Mouse (Mus musculus) forebrain, embryonic 16.5 days (tissue): ENCODE data around the gene Patz1. TPM values are rescaled to one million over a fixed set of nuclear protein-coding genes. Genes with fewer than 3 reads are reported as not detected.

Experiments used
- polyA plus RNA-seq: library from polyadenylated mRNA; unstranded; fragments of >200 nt; fragmentation: Nextera tagmentation; extraction: Ambion mirVana; gene quantifications from 2 replicates; pipeline ENCODE4 v1.2.1, GENCODE M21; 2015

Patz1 gene
- polyA plus RNA-seq, 1 experiment from 2014 or later: 56.6 TPM

Other genes starting within 250 kb of the Patz1 start
- 17.2 and 23.9 TPM in 2 replicates for gene Sfi1, start 95.4 kb upstream of the Patz1 start, polyA plus RNA-seq
- gene Eif4enif1, start 86.5 kb upstream of the Patz1 start, polyA plus RNA-seq: 40.9 and 54.9 TPM in 2 replicates
- gene Drg1, start 22.5 kb upstream of the Patz1 start, polyA plus RNA-seq: 252 and 276 TPM in 2 replicates
- gene Pik3ip1, start 41.5 kb downstream of the Patz1 start, polyA plus RNA-seq: 36.1 and 41.8 TPM in 2 replicates
- gene Limk2, start 120.3 kb downstream of the Patz1 start, polyA plus RNA-seq: 110 and 127 TPM in 2 replicates
- 42.6 and 43.2 TPM in 2 replicates for gene Rnf185, start 163.5 kb downstream of the Patz1 start, polyA plus RNA-seq
- gene Pla2g3, start 199.4 kb downstream of the Patz1 start, polyA plus RNA-seq: 0.89 and 1.0 TPM in 2 replicates
- gene Inpp5j, start 215.9 kb downstream of the Patz1 start, polyA plus RNA-seq: 2.9 and 4.9 TPM in 2 replicates
- gene Selenom, start 225.8 kb downstream of the Patz1 start, polyA plus RNA-seq: 39.5 and 52.0 TPM in 2 replicates